Mouse (Mus musculus): Measurements from ENCODE around the gene Rps27rt. TPM values are rescaled to one million over a fixed set of nuclear protein-coding genes. Genes with fewer than 3 reads are reported as not detected.
"Not testable (repeated sequence)": the region's sequence is repeated elsewhere in the genome, so short reads cannot be mapped to it uniquely, and the experiment has no call there.

The Rps27rt gene
- total RNA-seq (2014; rRNA removed) (6.2 and 12.2 TPM in 2 replicates), polyA plus RNA-seq (2012; rRNA removed) (4.7 and 7.2 TPM in 2 replicates)

GRCm38 (mm10) chr9:114982689-114983360, at the start of gene Rps27rt:
Rps27rt (minus strand) TSS chr9:114982739.
- Histone ChIP-seq H3K9ac (ENCODE audit: low read depth, low read length) (no peak within 1 kb of the TSS), H3K79me2 (ENCODE audit: control insufficient read depth, insufficient read depth, low read length) (no peaks in the 10 kb centered on the region), H3K27ac (replicated peaks; ENCODE audit: insufficient read depth, low read depth, low read length) (no peak within 1 kb of the TSS), H3K27me3 (ENCODE audit: control insufficient read depth, insufficient read depth, low read length) (peaks cover 21% of the 10 kb centered on the region), H3K36me3 (ENCODE audit: control insufficient read depth, insufficient read depth, low read length) (no peaks in the 10 kb centered on the region), H3K4me1 (ENCODE audit: control insufficient read depth, insufficient read depth, low read length) (no peaks in the 10 kb centered on the region), H3K4me3 (ENCODE audit: insufficient read depth, low read depth, low read length) (no peak within 1 kb of the TSS)
- WGBS = 94% methylated on average over 16 of the region's 16 CpGs
- DNase-seq (ENCODE audit: extremely low read depth, low read depth, low spot score) = no peak
- TF ChIP-seq CTCF (IDR thresholded peaks at IDR 0.05; ENCODE audit: low read depth, low read length) = no peak
- TF ChIP-seq POLR2A (IDR thresholded peaks at IDR 0.05; ENCODE audit: extremely low read depth, insufficient read depth, low read length) = no peak

GRCm38 (mm10) chr9:115031046-115031445, 48.5 kb upstream of the Rps27rt start:
- H3K27ac ChIP-seq (replicated peaks; ENCODE audit: insufficient read depth, low read depth, low read length); H3K36me3 ChIP-seq (ENCODE audit: control insufficient read depth, insufficient read depth, low read length); H3K9ac ChIP-seq (ENCODE audit: low read depth, low read length); DNase-seq (ENCODE audit: extremely low read depth, low read depth, low spot score); H3K27me3 ChIP-seq (ENCODE audit: control insufficient read depth, insufficient read depth, low read length); H3K79me2 ChIP-seq (ENCODE audit: control insufficient read depth, insufficient read depth, low read length); H3K4me3 ChIP-seq (ENCODE audit: insufficient read depth, low read depth, low read length); H3K4me1 ChIP-seq (ENCODE audit: control insufficient read depth, insufficient read depth, low read length): not testable (repeated sequence)
- 96% methylated on average over 1 of the region's 1 CpGs for WGBS

GRCm38 (mm10) chr9:115030581-115030980, 48.0 kb upstream of the Rps27rt start:
- no peak for DNase-seq (ENCODE audit: extremely low read depth, low read depth, low spot score)
- no peak overlapping the region for H3K9ac ChIP-seq (ENCODE audit: low read depth, low read length)

DNA sequence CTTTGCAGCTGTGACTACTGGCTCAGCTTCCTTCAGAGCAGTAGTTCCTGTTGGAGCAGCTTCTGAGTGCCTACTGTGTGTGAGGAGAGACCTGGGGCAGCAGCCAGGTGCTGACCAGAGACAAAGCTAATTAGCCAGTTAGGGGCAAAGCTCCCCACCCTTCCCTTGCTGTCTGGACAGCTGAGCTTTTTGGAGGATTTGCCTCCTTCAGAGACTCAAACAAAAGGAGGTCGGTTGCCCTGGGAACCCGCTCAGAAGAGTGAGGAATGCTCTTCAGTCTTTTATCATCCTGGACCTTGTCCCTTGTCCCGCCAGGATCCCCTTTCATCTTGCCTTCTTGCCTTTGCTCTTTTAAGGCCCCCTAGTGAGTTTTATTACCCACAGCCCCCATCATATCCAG, 46.8 kb upstream of the Rps27rt start:
- Histone ChIP-seq H3K79me2 (ENCODE audit: control insufficient read depth, insufficient read depth, low read length) (no peaks in the 10 kb centered on the region), H3K27me3 (ENCODE audit: control insufficient read depth, insufficient read depth, low read length) (no peaks in the 10 kb centered on the region), H3K4me3 (ENCODE audit: insufficient read depth, low read depth, low read length) (no peak overlapping the region), H3K9ac (ENCODE audit: low read depth, low read length) (no peak overlapping the region), H3K4me1 (ENCODE audit: control insufficient read depth, insufficient read depth, low read length) (no peaks in the 10 kb centered on the region), H3K36me3 (ENCODE audit: control insufficient read depth, insufficient read depth, low read length) (no peaks in the 10 kb centered on the region), H3K27ac (replicated peaks; ENCODE audit: insufficient read depth, low read depth, low read length) (no peak overlapping the region)
- DNase-seq (ENCODE audit: extremely low read depth, low read depth, low spot score) = no peak
- TF ChIP-seq POLR2A (IDR thresholded peaks at IDR 0.05; ENCODE audit: extremely low read depth, insufficient read depth, low read length) = no peak
- no peak for TF ChIP-seq CTCF (IDR thresholded peaks at IDR 0.05; ENCODE audit: low read depth, low read length)
- WGBS = 43% methylated on average over 3 of the region's 3 CpGs

More at GRCm38 (mm10) chr9:115030581-115030980, 48.0 kb upstream of the Rps27rt start:
- no peaks in the 10 kb centered on the region for H3K4me1 ChIP-seq (ENCODE audit: control insufficient read depth, insufficient read depth, low read length)
- H3K36me3 ChIP-seq (ENCODE audit: control insufficient read depth, insufficient read depth, low read length) = no peaks in the 10 kb centered on the region
- 88% methylated on average over 4 of the region's 4 CpGs for WGBS
- H3K27ac ChIP-seq (replicated peaks; ENCODE audit: insufficient read depth, low read depth, low read length) = no peak overlapping the region
- TF ChIP-seq POLR2A (IDR thresholded peaks at IDR 0.05; ENCODE audit: extremely low read depth, insufficient read depth, low read length) = no peak
- no peak for TF ChIP-seq CTCF (IDR thresholded peaks at IDR 0.05; ENCODE audit: low read depth, low read length)
- H3K79me2 ChIP-seq (ENCODE audit: control insufficient read depth, insufficient read depth, low read length) = no peaks in the 10 kb centered on the region
- H3K4me3 ChIP-seq (ENCODE audit: insufficient read depth, low read depth, low read length) = no peak overlapping the region
- H3K27me3 ChIP-seq (ENCODE audit: control insufficient read depth, insufficient read depth, low read length) = no peaks in the 10 kb centered on the region

GRCm38 (mm10) chr9:115023708-115024383, 41.3 kb upstream of the Rps27rt start:
- Histone ChIP-seq H3K79me2 (ENCODE audit: control insufficient read depth, insufficient read depth, low read length) (no peaks in the 10 kb centered on the region), H3K27ac (replicated peaks; ENCODE audit: insufficient read depth, low read depth, low read length) (no peak overlapping the region), H3K27me3 (ENCODE audit: control insufficient read depth, insufficient read depth, low read length) (no peaks in the 10 kb centered on the region), H3K9ac (ENCODE audit: low read depth, low read length) (no peak overlapping the region), H3K36me3 (ENCODE audit: control insufficient read depth, insufficient read depth, low read length) (no peaks in the 10 kb centered on the region), H3K4me3 (ENCODE audit: insufficient read depth, low read depth, low read length) (no peak overlapping the region), H3K4me1 (ENCODE audit: control insufficient read depth, insufficient read depth, low read length) (no peaks in the 10 kb centered on the region)
- TF ChIP-seq POLR2A (IDR thresholded peaks at IDR 0.05; ENCODE audit: extremely low read depth, insufficient read depth, low read length) = no peak
- TF ChIP-seq CTCF (IDR thresholded peaks at IDR 0.05; ENCODE audit: low read depth, low read length) = no peak
- DNase-seq (ENCODE audit: extremely low read depth, low read depth, low spot score) = no peak
- WGBS = 87% methylated on average over 10 of the region's 10 CpGs

GRCm38 (mm10) chr9:115023137-115023536, 40.6 kb upstream of the Rps27rt start:
- DNase-seq (ENCODE audit: extremely low read depth, low read depth, low spot score) = no peak
- Histone ChIP-seq H3K27me3 (ENCODE audit: control insufficient read depth, insufficient read depth, low read length) (no peaks in the 10 kb centered on the region), H3K36me3 (ENCODE audit: control insufficient read depth, insufficient read depth, low read length) (no peaks in the 10 kb centered on the region), H3K4me3 (ENCODE audit: insufficient read depth, low read depth, low read length) (no peak overlapping the region), H3K79me2 (ENCODE audit: control insufficient read depth, insufficient read depth, low read length) (no peaks in the 10 kb centered on the region), H3K9ac (ENCODE audit: low read depth, low read length) (no peak overlapping the region), H3K27ac (replicated peaks; ENCODE audit: insufficient read depth, low read depth, low read length) (no peak overlapping the region), H3K4me1 (ENCODE audit: control insufficient read depth, insufficient read depth, low read length) (no peaks in the 10 kb centered on the region)
- TF ChIP-seq POLR2A (IDR thresholded peaks at IDR 0.05; ENCODE audit: extremely low read depth, insufficient read depth, low read length) (no peak), CTCF (IDR thresholded peaks at IDR 0.05; ENCODE audit: low read depth, low read length) (no peak)
- WGBS = 83% methylated on average over 3 of the region's 3 CpGs
